ENCODE assay signal across 8 mouse cellular contexts in the genomic region with DNA sequence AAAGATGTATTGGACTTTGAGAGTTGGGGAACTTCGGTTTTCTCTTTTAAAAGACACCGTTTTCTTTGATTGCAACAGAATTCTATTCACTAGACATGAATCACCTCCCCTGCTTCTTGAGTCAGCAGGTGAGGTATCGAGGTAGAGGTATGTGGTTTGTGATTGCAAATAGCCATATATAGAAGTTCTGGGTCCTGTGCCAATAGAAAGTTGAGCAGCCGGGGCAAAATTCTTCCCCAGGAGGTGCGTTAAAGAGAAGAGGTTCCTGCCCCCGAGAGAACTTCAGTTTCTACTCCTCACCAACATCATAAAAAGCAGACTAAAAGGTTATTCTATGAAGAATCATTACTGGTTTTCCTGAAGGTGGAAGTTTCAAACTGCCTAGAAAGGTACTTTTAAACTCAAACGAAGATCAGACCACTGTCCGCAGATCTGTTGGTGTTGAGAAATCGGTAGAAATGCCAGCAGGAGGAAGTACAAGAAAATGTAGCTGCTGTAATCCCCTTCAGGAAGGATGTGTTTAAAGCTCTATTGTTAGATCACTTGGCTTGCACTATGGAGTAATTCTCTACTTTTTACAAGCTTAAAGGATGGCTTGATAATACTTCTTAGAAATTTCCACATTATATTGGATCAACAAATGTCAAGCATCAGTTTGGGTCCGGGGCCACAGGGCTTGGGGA. TPM values are rescaled to one million over a fixed set of nuclear protein-coding genes. Genes with fewer than 3 reads are reported as not detected.
DNase-seq lines count a peak whose midpoint lies in the region; ATAC-seq lines count a peak whose summit lies in the region.

No protein-coding gene starts in this region.

- no peaks in the 10 kb centered on the region for H3K36me3 ChIP-seq in forebrain, embryonic 11.5 days (ENCODE audit: control insufficient read depth, insufficient read depth, low read length)
- H3K36me3 ChIP-seq in limb, embryonic 11.5 days (ENCODE audit: control insufficient read depth, insufficient read depth, low read length): no peaks in the 10 kb centered on the region

- 56% methylated on average over 10 of the region's 10 CpGs for WGBS in forebrain, embryonic 11.5 days
- WGBS in limb, embryonic 11.5 days: 55% methylated on average over 10 of the region's 10 CpGs

- H3K4me3 ChIP-seq in forebrain, embryonic 11.5 days (ENCODE audit: low read depth, low read length): no peak overlapping the region
- peak overlapping the region; percentile 36; the same call in 1 of the 2 replicates for H3K4me3 ChIP-seq in limb, embryonic 11.5 days (ENCODE audit: low read depth, low read length)

- ATAC-seq in forebrain, embryonic 11.5 days (replicated peaks; ENCODE audit: low FRiP score): no peak
- ATAC-seq in limb, embryonic 11.5 days (ENCODE audit: insufficient number of reproducible peaks, low FRiP score, low TSS enrichment, low read depth): no peak

- 0 out of 2 replicates have a peak, but pooled peaks cover 1% of the 10 kb centered on the region for H3K4me1 ChIP-seq in forebrain, embryonic 11.5 days (replicated peaks; ENCODE audit: control insufficient read depth, insufficient read depth, low read length)
- H3K4me1 ChIP-seq in limb, embryonic 11.5 days (ENCODE audit: control insufficient read depth, insufficient read depth, low read length): 0 out of 2 replicates have a peak, but pooled peaks cover 4% of the 10 kb centered on the region

- no peaks in the 10 kb centered on the region for H3K27me3 ChIP-seq in forebrain, embryonic 11.5 days (ENCODE audit: control insufficient read depth, insufficient read depth, low read length)
- no peaks in the 10 kb centered on the region for H3K27me3 ChIP-seq in limb, embryonic 11.5 days (ENCODE audit: control insufficient read depth, insufficient read depth, low read length)

- no peaks in the 10 kb centered on the region for H3K9me3 ChIP-seq in forebrain, embryonic 11.5 days (ENCODE audit: control insufficient read depth, low read length)
- H3K9me3 ChIP-seq in limb, embryonic 11.5 days (ENCODE audit: control insufficient read depth, low read length): no peaks in the 10 kb centered on the region

- H3K4me2 ChIP-seq in forebrain, embryonic 11.5 days (ENCODE audit: low read depth, low read length, severe bottlenecking): peak overlapping the region; percentile 62; the same call in 1 of the 2 replicates
- peak overlapping the region; percentile 84; the same call in 1 of the 2 replicates for H3K4me2 ChIP-seq in limb, embryonic 11.5 days (ENCODE audit: low read depth, severe bottlenecking)

- DNase-seq in kidney, adult 9 months: peak; percentile 16
- no peak for DNase-seq in kidney, postnatal 36 days
- DNase-seq in forebrain, embryonic 11.5 days (ENCODE audit: low spot score): no peak
- DNase-seq in limb, embryonic 11.5 days (ENCODE audit: low spot score): no peak
- peak; percentile 3 for DNase-seq in naive thymus-derived CD4-positive, alpha-beta T cell, adult 2 months (ENCODE audit: low read depth)
- no peak for DNase-seq in left cerebral cortex, adult 18-20 months (ENCODE audit: low spot score in 2 of 2)
- DNase-seq in right cerebral cortex, postnatal 14 days: no peak
- DNase-seq in adrenal gland, adult 8-10 months: no peak

- H3K27ac ChIP-seq in forebrain, embryonic 11.5 days (ENCODE audit: low read depth, low read length): no peak overlapping the region
- H3K27ac ChIP-seq in limb, embryonic 11.5 days (replicated peaks; ENCODE audit: low read depth, low read length): no peak overlapping the region

- no peak overlapping the region for H3K9ac ChIP-seq in forebrain, embryonic 11.5 days (ENCODE audit: low read length)
- no peak overlapping the region for H3K9ac ChIP-seq in limb, embryonic 11.5 days (ENCODE audit: low read length)

RNA-seq across cellular contexts. Expression of a gene that starts 1.0 kb away (rescaled TPM):
- polyA plus RNA-seq in forebrain, embryonic 11.5 days (2014; fragmentation: Nextera tagmentation; extraction: Ambion mirVana): 35.7 and 42.3 TPM in 2 replicates
- 17.1 and 22.4 TPM in 2 replicates for polyA plus RNA-seq in limb, embryonic 11.5 days (2014; fragmentation: Nextera tagmentation; extraction: Ambion mirVana)
- total RNA-seq in left cerebral cortex, adult 18-20 months (2021): 10 to 100 TPM; 10.0 to 15.4 TPM
- 10 to 100 TPM; 15.7 to 30.5 (median 22.7) TPM for total RNA-seq in adrenal gland, adult 8-10 months (2022)

Comparison
In these comparisons a context has a peak if more than half of its experiments do, and no peak if none do; other contexts are left out.
1. DNase-seq: peak in kidney, adult 9 months (single experiment) and naive thymus-derived CD4-positive, alpha-beta T cell, adult 2 months (single experiment); none in kidney, postnatal 36 days (0 of 2), forebrain, embryonic 11.5 days (single experiment), limb, embryonic 11.5 days (single experiment), left cerebral cortex, adult 18-20 months (0 of 2), right cerebral cortex, postnatal 14 days (single experiment) and adrenal gland, adult 8-10 months (single experiment).